Mouse (Mus musculus): ENCODE measurements around the gene Kif26a. TPM values are rescaled to one million over a fixed set of nuclear protein-coding genes. Genes with fewer than 3 reads are reported as not detected.
A peak's percentile ranks its signal among the peaks of the same experiment; 100 is the strongest.

Kif26a gene
- total and polyA plus RNA-seq, 2 experiments from 2014 or later = 1.9 to 26.3 TPM

DNA sequence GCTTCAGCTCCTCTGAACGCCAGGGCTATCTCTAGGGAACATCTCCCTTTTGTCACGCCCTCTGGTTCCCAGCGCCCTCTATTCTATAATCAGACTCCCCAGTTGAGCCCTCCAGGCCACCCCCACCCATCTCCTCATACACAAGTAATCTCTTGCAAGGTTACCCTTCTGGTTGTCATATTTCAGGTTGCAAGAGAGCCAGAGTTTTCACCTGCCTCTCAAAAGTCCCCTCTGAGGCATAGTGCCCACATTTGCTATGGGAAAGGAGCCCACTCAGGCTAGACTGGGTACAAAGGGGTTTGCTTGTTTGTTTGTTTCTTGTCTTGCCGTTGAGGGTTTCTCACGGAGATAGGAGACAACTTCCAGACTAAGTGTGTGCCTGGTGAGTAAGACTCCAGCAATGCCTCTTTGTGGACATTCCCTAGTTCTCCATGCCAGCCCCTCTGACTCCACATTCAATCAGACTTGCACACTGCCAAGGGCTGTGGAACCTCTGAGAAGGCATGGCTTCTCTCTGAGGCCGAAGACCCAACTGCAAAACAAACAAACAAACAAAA, 16.6 kb upstream of the Kif26a start:
- H3K9ac ChIP-seq (replicated peaks; ENCODE audit: low read length) = no peak overlapping the region
- ATAC-seq = no peak
- 56% methylated on average over 6 of the region's 6 CpGs for WGBS
- H3K9me3 ChIP-seq (ENCODE audit: low read length) = no peaks in the 10 kb centered on the region
- peaks cover 27% of the 10 kb centered on the region; the same call in 1 of the 2 replicates for H3K27me3 ChIP-seq (ENCODE audit: insufficient read depth, low read length)
- 0 out of 2 replicates have a peak, but pooled peaks cover 8% of the 10 kb centered on the region for H3K4me1 ChIP-seq (ENCODE audit: insufficient read depth, low read length)
- DNase-seq (ENCODE audit: low spot score) = no peak
- H3K27ac ChIP-seq = no peak overlapping the region
- H3K4me2 ChIP-seq (ENCODE audit: low read depth, low read length) = no peak overlapping the region
- no peaks in the 10 kb centered on the region for H3K36me3 ChIP-seq (ENCODE audit: insufficient read depth, low read length)
- no peak for TF ChIP-seq CTCF (IDR thresholded peaks at IDR 0.05; ENCODE audit: low read depth)
- no peak overlapping the region for H3K4me3 ChIP-seq (ENCODE audit: low read length)

DNA sequence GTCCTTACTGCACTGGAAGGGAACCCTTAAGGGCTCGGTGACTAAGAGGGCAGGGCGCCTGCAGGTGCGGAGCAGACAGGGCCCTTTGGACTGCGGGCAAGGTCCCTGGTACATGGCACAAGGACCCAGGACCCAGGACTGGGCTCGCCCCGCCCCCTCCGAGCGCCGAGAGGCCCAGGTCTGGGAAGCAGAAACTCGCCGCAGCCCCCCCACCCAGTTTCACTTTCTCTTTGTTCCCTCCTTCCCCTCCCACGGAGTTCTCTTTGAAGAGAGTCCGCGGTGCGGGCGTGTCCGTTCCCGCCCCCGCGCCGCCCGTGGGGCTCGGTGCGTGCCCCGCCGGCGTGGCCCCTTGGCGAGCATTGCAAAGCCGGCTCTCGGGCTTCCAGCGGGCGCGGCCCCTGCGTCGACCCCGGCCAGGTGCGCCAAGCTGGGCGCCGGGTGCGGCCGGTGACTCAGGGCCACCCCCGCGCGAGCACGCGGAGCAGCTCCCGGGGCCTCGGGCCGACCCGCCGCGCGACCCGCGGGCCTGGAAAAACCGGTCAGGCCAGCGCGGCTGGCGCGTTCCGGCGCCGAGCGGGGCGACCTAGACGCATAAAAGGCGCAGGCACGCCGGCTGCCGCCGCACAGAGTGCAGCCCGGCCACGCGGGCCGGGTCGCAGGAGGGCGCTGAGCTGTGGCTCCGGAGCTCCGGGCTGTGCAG, 15.7 kb upstream of the Kif26a start:
- peak overlapping the region; percentile 62 for H3K9ac ChIP-seq (replicated peaks; ENCODE audit: low read length)
- TF ChIP-seq CTCF (IDR thresholded peaks at IDR 0.05; ENCODE audit: low read depth) = no peak
- no peaks in the 10 kb centered on the region for H3K9me3 ChIP-seq (ENCODE audit: low read length)
- DNase-seq (ENCODE audit: low spot score) (peak; percentile 53), ATAC-seq (peak; percentile 48)
- no peaks in the 10 kb centered on the region for H3K36me3 ChIP-seq (ENCODE audit: insufficient read depth, low read length)
- H3K4me2 ChIP-seq (ENCODE audit: low read depth, low read length) = peak overlapping the region; percentile 93
- H3K4me1 ChIP-seq (ENCODE audit: insufficient read depth, low read length) = 0 out of 2 replicates have a peak, but pooled peaks cover 8% of the 10 kb centered on the region
- H3K27me3 ChIP-seq (ENCODE audit: insufficient read depth, low read length) = peaks cover 27% of the 10 kb centered on the region; the same call in 1 of the 2 replicates
- no peak overlapping the region for H3K27ac ChIP-seq
- H3K4me3 ChIP-seq (ENCODE audit: low read length) = peak overlapping the region; percentile 60
- 2% methylated on average over 69 of the region's 79 CpGs for WGBS

DNA sequence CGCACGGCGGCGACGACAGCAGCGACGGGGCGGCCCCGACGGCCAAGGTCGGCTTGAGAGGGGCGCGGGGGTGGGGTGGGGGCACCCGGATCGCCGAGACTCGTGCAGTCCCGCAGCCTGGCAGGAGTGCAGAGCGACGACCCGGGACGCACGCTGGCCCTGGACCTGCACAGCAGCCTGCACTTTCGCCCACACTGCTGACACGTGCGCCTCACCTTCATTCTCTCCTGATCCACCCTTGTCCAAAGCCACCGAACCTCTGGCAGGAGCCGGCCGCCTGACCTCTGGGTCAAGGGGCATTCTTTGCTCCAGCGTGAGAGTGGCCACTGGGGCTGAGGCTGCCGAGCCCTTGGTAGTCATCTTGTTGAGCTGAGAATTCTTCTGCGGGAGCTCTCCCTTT, 15.1 kb upstream of the Kif26a start:
- H3K4me1 ChIP-seq (ENCODE audit: insufficient read depth, low read length) = 0 out of 2 replicates have a peak, but pooled peaks cover 8% of the 10 kb centered on the region
- TF ChIP-seq CTCF (IDR thresholded peaks at IDR 0.05; ENCODE audit: low read depth) = no peak
- H3K9ac ChIP-seq (replicated peaks; ENCODE audit: low read length) = peak overlapping the region; percentile 62; the same call in 1 of the 2 replicates
- H3K4me2 ChIP-seq (ENCODE audit: low read depth, low read length) = peak overlapping the region; percentile 93
- H3K36me3 ChIP-seq (ENCODE audit: insufficient read depth, low read length) = no peaks in the 10 kb centered on the region
- H3K27ac ChIP-seq = no peak overlapping the region
- H3K4me3 ChIP-seq (ENCODE audit: low read length) = peak overlapping the region; percentile 60
- 14% methylated on average over 32 of the region's 32 CpGs for WGBS
- 0 out of 2 replicates have a peak, but pooled peaks have one; percentile 21 for ATAC-seq
- no peak for DNase-seq (ENCODE audit: low spot score)
- no peaks in the 10 kb centered on the region for H3K9me3 ChIP-seq (ENCODE audit: low read length)
- H3K27me3 ChIP-seq (ENCODE audit: insufficient read depth, low read length) = peaks cover 27% of the 10 kb centered on the region; the same call in 1 of the 2 replicates

DNA sequence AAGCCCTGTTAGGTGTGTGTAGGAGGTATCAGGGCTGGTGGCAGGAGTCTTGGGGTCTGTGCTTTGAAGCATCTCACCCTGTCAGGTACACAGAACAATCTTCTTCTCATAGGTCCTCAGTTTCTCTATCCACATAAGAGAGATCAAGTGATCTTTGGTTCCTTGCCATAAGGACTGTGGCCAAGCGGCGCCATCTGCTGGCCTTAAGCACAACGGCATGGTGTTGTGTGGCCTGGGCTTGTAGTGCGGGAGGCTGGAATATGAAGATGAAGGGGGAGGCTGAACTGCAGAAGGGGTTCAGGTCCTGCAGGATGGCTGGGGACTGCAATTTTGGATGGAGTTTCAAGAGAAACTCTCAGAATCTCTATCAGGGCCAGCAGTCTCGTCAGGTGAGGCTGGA, 5.8 kb upstream of the Kif26a start:
- Histone ChIP-seq H3K4me1 (ENCODE audit: insufficient read depth, low read length) (peaks cover 5% of the 10 kb centered on the region; the same call in 1 of the 2 replicates), H3K9ac (replicated peaks; ENCODE audit: low read length) (no peak overlapping the region), H3K27ac (no peak overlapping the region), H3K4me3 (ENCODE audit: low read length) (no peak overlapping the region), H3K27me3 (ENCODE audit: insufficient read depth, low read length) (peaks cover 28% of the 10 kb centered on the region), H3K4me2 (ENCODE audit: low read depth, low read length) (no peak overlapping the region), H3K36me3 (ENCODE audit: insufficient read depth, low read length) (no peaks in the 10 kb centered on the region), H3K9me3 (ENCODE audit: low read length) (no peaks in the 10 kb centered on the region)
- TF ChIP-seq CTCF (IDR thresholded peaks at IDR 0.05; ENCODE audit: low read depth) = peak; percentile 95
- ATAC-seq = no peak
- DNase-seq (ENCODE audit: low spot score) = peak; percentile 83
- WGBS = 15% methylated on average over 5 of the region's 5 CpGs

DNA sequence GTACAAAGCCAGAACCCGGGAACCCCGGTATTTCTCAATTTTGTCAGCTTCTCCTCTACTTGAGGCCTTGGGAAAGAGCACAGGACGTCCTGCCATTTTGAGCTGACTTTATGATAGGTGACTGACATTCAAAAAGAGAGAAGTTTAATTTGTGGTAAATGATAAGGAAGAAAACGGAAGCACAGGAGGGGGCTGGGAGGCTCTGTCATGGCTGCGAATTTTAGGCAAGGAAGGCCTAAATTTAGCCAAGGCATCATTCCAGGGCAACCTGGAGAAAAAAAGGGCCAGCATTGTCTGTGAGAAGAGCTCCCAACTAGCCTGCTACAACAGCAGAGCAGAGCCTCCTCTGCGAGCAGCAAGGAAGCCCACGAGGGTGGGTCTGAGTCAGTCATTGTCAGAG, 5.3 kb upstream of the Kif26a start:
- 59% methylated on average over 7 of the region's 7 CpGs for WGBS
- H3K4me1 ChIP-seq (ENCODE audit: insufficient read depth, low read length) = peaks cover 10% of the 10 kb centered on the region
- peaks cover 28% of the 10 kb centered on the region for H3K27me3 ChIP-seq (ENCODE audit: insufficient read depth, low read length)

DNA sequence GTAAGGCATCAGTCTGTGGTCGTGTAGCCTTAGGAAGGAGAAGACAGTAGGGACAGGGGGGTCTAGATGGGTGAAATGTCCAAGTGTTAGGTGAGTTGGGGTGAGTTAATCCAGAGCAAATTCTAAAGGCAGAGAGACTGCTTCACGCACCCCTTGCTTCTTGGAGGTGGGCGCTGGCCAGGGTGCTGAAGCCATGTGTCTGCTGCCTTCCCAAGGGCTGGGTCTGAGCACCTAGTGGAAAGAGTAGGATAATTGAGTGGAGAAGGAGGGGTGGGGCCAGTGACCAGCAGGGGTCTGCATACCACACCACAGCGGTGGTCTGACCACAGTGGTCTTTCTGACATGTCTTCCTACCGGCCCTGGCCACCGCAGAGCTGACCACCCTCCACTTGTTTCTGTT, 4.7 kb upstream of the Kif26a start:
- ATAC-seq (no peak), DNase-seq (ENCODE audit: low spot score) (peak; percentile 18)
- no peak overlapping the region for H3K4me2 ChIP-seq (ENCODE audit: low read depth, low read length)
- H3K27ac ChIP-seq = no peak overlapping the region
- no peak overlapping the region for H3K9ac ChIP-seq (replicated peaks; ENCODE audit: low read length)
- H3K36me3 ChIP-seq (ENCODE audit: insufficient read depth, low read length) = no peaks in the 10 kb centered on the region
- no peaks in the 10 kb centered on the region for H3K9me3 ChIP-seq (ENCODE audit: low read length)
- no peak overlapping the region for H3K4me3 ChIP-seq (ENCODE audit: low read length)
- TF ChIP-seq CTCF (IDR thresholded peaks at IDR 0.05; ENCODE audit: low read depth) = no peak
- WGBS = 20% methylated on average over 6 of the region's 6 CpGs
- peaks cover 28% of the 10 kb centered on the region for H3K27me3 ChIP-seq (ENCODE audit: insufficient read depth, low read length)
- H3K4me1 ChIP-seq (ENCODE audit: insufficient read depth, low read length) = peaks cover 12% of the 10 kb centered on the region

More for the DNA sequence above, 5.3 kb upstream of the Kif26a start:
- H3K36me3 ChIP-seq (ENCODE audit: insufficient read depth, low read length) = no peaks in the 10 kb centered on the region
- no peak for DNase-seq (ENCODE audit: low spot score)
- no peaks in the 10 kb centered on the region for H3K9me3 ChIP-seq (ENCODE audit: low read length)
- H3K27ac ChIP-seq = no peak overlapping the region
- no peak for ATAC-seq
- no peak overlapping the region for H3K4me3 ChIP-seq (ENCODE audit: low read length)
- no peak overlapping the region for H3K9ac ChIP-seq (replicated peaks; ENCODE audit: low read length)
- TF ChIP-seq CTCF (IDR thresholded peaks at IDR 0.05; ENCODE audit: low read depth) = no peak
- no peak overlapping the region for H3K4me2 ChIP-seq (ENCODE audit: low read depth, low read length)

Measured in hindbrain, postnatal 0 days (tissue).